Mouse (Mus musculus) bone marrow, adult 2 months (tissue): Measurements from ENCODE around the gene Gm5475.

Experiments used
- CTCF ChIP-seq: fragments of 200-500 bp; IDR thresholded peaks from 2 replicates; pipeline ENCODE4 v1.5.1; 2011; ENCODE audit warnings: low read length, control low read depth; ENCODE audit not compliant: control insufficient read depth, insufficient read depth
- POLR2A ChIP-seq: fragments of 200-500 bp; IDR thresholded peaks from 2 replicates; pipeline ENCODE4 v1.6.1; 2011; ENCODE audit warnings: low read depth, mild to moderate bottlenecking, control low read depth, low read length, borderline replicate concordance; ENCODE audit not compliant: control insufficient read depth

DNA sequence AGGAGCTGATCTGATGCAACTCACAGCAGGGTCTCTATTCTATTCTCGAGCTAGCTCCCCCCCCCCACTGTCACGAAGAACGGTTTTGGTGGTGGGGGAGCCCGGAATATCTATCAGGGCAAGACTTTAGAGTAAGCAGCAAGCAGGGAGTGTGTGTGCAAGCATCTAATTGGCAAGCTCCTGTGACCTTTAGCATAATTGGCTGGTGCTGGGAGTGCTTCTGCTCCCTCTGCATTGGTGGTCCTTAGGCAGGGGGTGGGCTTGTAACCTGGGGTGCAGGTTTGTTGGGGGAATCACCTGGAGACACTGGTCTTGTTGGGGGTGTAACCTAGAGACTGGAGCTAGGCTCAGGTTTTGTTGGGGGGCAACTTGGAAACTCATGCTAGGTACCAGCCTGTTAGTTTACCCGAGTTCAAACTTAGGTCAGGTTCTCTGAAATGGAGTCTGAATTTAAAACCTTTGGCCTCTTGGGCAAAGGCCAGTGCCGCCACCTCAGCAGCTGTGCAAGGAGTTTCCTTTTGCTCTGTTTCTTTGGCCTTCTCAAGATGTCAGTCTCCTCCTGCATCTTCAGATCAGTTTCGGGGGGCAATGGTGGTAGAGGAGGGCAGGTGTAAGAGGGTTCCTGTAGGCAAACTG, 34.5 kb downstream of the Gm5475 start:
- no peak for TF ChIP-seq CTCF
- no peak for TF ChIP-seq POLR2A
